Mouse (Mus musculus) lung, postnatal 0 days (tissue): Measurements from ENCODE around the gene Gm38431.

ENCODE experiments used
- CTCF ChIP-seq: IDR thresholded peaks from 2 replicates; pipeline ENCODE4 v1.5.1; 2016; ENCODE audit warnings: antibody characterized with exemption, mild to moderate bottlenecking
- EP300 ChIP-seq: IDR thresholded peaks from 2 replicates; pipeline ENCODE4 v1.6.1; 2016; ENCODE audit warnings: antibody characterized with exemption, mild to moderate bottlenecking, control low read depth

DNA sequence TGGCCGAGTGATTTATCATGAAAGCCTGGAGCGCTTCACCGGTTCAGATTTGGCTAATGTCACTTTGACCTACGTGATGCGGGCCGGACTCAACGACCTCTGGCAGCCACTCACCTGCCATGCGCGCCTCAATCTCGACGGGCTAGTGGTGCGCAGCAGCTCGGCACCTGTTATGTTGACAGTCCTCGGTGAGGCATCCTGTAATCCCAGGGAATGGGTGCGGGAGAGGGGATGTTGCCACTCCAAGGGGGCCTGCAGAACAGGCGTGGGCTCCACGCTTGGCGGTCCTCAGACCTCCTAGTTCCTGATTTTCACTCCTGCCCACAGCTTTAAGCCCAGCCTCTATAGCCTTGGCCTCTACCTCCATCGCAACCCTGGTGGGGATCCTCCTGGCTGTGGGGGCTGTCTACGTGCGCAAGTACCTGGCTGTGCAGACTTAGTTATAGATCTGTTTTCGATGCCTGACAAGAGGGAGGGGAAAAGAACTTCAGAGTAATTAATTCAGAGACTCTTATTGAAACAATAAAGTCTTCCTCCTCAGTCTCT lies 61.7 kb downstream of the Gm38431 start:
- TF ChIP-seq CTCF (no peak), EP300 (no peak)
